Mouse (Mus musculus): Measurements from ENCODE around the gene Adgrv1.

The Adgrv1 gene

DNA sequence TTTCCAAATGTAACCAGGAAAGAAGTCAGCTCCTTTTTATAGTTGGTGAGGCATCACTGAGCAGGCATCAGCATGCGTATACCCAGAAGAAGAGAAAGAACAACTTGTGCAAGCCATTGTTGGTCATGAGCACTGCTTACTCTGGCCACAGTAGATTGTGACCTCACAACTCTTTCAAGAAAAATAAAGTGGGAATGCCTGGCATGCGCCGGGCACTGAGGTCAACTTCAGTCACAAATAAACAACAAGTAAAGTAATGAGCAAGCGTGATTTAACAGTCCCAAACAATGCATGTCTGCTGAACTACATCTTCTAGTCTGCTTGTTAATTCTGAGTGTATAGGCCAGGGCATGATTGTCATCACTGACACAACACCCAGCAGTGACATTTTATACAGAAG lies 499.6 kb downstream of the Adgrv1 start:
- DNase-seq: peak; percentile 68

DNA sequence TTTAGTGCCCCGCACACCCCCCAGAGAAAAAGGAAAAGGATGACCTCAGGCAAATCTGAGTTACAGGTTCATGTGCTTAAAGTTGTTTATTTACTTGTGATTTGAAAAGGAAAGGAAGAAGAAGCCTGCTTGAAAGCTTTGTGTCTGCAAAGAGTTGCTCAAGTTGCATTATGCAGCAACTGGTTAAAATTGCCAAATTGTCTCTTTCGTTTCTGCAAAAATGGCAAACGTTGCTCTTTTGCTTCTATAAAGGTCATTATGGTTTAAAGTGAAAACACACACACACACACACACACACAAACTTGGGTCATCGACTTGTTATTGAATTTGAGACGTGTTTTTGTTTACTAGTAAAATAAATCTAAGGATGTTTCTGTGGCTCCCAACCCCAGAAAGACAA lies 500.3 kb downstream of the Adgrv1 start:
- DNase-seq: peak; percentile 50

DNA sequence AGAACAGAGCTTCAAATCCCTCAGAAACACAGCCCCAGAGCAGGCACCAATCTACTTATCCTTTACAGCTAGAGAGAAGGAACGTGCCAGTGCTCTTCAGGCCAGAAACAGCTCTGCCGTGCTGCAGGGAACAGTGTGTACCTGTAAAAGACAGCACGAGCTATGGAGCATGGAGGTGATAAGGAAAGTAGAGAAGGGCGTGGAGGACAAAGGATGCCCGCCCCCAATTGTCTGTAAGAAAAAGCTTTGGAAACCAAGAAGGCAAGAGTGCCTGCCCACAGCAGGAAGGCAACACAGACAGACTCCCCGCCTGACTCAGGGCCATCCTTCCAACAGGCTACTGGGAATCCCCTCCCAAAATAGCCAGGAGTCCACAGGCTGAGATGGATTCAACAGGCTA lies 501.1 kb downstream of the Adgrv1 start:
- peak; percentile 41 for DNase-seq

DNA sequence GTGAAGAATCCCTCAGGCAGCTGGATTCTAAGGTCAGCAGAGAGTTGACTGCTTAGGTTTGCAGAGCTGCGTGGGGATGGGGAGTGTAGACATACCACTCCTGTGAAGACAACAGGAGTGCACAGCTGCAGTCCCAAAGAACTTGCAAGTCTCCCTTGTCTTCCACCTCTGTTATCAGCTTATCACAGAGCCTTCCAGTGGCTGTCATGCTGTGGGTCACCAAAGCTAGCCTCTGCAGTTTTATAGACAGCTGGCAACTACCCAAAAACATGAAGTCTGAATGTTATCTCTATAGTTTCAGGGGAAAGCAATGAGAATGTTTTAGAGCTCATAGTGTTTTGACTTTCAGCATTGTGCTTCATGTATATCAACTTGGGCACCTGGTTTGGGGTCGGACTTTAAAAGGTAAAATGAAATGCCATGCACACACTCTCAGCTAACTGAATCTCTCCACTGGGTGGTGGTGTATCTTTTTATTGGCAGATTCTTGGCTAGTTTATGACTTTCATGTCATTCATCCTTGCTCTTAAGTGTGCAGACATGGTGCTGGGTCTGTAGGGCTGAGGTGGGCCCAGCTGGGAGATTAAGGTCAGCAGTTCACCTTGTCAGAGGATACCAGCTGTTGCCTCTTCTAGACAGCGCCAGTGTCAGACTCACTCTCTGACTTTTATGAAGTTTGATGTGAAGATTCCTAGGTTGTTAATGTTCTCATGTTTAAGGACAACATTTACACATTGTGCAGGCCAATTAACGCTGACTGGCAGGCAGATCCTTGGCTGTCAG lies 502.0 kb downstream of the Adgrv1 start:
- no peak for DNase-seq

DNA sequence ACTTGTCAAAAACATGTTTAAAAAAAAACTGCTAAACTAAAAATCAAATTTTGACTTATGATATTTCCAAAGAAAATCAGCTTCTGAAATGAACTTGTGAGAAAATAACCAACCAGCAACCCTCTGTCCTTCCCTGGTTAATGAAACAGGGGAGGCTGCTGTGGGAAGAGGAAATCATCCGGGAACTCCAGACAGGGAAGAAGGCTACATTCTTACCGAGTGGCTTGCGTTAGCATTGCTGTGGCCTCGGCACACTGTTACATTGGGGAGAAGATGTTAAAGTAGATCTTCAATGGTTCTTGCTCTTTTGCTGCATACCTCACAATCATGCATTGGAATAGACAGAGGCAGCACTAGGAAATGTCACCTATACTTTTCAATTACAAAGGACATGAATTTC lies 507.1 kb downstream of the Adgrv1 start:
- no peak for DNase-seq

DNA sequence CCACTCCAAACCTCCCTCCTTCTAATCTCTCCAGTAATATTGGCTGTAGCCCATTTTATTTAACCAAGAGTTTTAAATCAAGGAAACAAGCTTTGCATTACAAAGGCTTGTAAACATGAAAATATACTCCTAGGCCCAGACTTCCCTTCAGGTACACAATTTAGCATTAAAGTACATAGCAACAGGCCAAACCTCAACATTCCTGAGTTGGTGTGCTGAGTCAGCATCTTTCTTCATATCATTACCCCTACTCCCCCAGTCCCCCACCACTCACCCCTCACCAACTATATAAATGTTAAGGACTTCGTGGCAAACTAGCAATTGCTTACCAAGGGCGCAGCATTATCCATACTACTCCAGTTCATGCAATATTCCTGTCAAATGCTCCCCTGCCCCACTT lies 510.7 kb downstream of the Adgrv1 start:
- DNase-seq: no peak

DNA sequence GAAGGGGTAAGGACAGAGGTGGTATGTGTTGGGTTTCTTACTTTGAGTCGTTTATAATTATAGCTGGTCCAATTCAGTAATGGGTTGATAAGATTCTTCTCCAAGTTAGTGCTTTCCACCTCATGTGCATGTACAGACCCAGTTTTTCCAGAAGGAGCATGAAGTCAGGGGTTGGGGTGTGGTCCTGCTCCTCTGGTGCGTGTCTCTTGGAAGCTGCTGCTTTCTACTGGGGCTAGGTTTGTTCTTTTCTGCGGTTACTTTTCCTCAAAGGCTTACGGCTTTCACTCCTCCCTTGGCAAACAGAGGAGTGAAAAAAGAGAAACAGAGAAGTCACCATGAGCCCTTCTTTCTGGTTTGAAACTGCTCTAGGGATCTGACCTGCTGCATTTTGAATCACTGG lies 522.5 kb downstream of the Adgrv1 start:
- DNase-seq: no peak

DNA sequence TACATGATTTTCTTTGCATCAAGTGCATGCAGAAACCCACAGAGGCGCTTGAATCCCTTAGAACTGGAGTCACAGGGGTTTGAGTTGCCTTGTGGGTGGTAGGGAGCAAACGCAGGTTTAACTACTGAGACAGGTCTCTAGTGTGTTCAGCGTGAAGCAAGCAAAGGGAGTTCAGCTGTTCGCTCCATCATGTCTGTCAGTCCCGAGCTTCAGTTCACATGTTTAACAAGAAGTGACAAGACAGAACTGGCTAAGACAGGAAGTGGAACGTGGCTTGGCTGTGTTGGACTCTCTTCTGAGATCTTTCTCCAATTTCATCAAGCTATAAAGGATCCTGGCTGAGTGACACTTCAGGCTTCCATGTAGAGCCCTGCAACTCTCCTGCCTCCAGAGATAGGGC lies 523.3 kb downstream of the Adgrv1 start:
- no peak for DNase-seq

DNA sequence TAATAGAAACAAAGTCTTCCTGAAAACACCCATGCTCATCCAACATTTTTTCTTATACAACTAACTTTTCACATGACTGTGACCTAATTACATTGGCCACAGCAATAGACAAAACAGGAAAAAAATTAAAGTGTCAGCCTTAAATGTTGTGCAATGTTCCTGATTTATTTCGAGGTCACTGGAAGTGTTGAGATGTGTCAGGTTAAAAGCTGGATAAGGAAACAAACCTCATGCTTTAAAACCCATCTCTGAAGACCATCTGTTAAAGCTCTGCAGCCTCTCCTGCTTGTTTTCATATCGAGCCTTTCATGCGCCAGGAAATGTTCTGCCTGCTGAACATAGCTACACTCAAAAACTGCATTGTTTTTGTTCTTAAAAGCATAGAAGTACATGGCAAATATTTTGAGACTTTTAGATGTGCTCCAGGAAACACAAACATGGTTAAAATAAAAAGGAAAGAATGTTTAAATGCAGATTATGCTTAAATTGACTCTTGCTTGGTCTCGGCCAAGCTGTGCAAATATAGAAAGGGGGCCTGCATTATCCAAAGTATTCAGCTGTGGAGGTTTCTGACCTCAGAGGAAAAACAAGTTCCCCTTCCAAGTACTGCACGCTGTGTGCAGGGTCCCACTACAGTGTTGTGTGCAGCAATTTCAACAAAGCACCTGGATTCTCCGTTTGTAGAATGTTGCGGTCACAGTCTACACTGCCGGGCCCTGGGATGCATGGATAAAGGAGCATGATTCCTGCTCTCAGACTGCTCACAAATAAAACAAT lies 524.2 kb downstream of the Adgrv1 start:
- peak; percentile 58 for DNase-seq

DNA sequence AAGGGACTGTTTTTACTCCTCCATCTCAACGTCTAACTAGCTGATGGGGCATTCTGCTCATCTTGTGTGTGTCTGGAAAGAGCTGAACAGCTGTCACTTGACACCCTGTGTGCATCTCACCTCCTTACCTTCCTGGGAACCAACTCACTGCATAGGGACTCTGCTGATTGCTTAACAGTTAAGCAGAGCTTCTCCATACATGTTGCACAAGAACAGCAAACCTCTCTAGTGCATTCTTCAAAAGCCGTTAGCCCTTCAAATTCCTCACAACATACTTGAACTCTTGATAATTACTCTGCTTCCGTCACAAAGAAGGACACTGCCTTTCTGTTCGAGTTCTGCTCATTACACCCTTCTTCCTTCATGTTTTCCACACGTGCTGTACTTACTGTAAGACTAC lies 525.5 kb downstream of the Adgrv1 start:
- peak; percentile 76 for DNase-seq

DNA sequence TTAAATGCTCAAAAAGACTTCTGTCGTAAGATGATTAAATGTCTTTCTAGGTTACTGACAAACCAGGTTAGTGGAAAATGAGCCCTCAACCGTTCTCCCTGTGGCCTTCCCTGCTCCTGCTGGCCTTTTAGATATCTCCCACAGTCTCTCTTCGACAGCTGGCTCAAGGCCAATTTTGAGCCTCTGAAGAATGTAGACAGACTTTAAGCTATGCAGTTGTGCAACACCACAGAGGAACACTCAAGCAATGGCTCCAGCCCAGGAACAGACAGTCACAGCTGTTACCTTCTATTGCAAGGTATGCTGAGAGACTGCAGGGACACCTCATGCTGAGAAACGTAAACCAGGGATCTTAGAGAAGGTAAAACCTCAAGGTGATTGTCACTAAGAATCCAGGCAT lies 529.2 kb downstream of the Adgrv1 start:
- peak; percentile 94 for DNase-seq

DNA sequence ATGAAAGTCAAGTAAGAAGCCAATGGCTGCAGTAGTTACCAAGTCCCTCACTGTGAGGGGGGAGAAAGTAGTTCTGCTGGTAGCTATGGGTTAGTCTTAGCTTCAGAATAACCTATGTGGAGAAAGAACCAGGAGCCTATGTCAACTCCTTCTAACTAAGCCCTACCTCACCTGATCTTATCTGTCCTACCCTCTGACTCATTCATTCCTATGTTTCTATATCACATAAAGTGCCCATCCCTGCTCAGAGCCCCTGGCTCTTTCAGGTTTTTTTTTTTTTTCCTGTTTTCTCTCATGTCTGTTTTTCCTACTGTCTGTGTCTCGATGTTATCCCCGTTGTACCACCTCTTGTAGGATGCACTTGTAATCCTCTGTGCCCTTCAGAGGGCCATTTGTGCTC lies 536.5 kb downstream of the Adgrv1 start:
- no peak for DNase-seq

DNA sequence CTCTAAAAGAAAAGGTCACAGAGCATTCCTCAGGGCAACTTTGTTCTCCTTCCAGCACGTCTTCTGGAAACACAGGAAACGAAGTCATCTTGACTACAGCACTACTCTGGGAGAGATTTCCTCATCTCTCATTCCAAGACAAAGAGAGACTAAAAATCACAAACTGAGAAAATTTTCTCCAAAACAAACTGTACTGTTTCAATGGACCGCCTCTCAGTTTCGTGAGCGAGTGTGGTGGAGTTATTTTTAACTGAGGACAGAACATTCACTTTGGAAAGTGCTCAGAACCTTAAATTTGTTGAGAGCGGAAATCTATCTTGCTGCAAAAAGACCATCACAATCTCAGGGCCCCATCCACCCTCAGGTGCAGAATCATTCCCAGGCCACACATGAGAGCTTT lies 538.4 kb downstream of the Adgrv1 start:
- DNase-seq: peak; percentile 55

DNA sequence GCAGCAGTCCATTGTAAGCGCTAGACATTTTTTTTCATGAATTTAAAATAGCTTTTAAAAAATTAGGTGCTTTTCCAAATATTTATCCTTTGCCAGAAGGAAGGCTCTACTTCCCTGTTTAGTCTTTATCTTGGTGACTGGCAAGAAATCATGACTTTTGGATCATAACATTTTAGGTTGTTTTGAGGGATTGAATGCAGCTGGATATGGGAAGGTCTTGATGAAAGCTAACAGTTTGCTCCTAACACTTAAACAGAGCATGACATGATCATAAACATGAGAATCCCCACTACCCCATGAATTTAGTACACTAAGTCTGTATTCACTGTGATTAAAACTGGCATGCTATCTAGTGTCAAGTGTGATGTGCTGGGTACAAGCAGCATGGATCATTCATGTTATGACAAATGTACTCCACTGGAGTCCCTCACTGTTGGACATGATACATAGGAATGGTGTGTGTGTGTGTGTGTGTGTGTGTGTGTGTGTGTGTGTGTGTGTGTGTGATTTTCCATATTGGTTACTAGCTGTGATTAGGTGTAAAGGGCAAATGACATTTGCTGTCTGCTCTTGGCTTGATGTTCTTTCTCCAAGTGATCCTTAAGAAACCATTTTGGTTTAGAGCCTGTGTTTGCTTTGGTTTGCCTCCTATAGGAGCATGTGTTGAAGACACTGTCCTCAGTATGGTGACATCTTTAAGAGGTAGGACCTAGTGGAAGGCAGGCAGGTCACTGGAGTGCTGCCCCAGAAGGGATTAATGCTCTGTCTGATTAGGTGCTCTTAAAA lies 542.7 kb downstream of the Adgrv1 start:
- no peak for DNase-seq

DNA sequence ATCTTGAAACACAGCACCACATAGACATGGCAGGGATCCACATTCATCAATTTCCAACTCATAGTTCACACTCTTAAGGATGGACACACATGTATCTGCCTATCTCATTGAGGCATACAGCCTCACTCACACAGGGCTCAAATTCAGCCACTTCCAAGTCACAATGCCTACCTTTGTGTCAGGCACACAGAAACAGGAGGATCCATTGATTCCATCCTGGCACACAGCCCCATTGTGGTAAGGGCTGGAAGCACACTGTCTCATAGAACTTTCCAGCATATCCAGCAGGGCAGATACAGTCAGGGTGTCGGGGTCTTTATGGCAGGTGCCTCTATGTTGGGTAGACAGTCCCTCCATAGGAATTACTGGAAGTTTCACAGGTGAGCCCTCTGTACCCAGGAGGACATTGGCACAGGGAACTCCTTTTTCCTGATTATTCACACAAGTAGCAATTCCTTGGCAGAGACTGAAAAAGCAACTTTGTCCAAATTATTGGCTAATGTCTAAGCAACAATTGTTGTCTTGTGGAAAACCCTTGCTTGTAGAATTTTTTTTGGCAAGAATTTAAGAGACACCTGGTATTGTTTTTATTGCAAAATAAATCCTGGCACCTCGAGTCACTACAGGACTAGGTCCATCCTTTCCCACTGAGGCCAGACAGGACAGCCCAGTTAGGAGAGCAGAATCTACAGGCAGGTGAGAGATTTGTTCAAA lies 545.8 kb downstream of the Adgrv1 start:
- no peak for DNase-seq

DNA sequence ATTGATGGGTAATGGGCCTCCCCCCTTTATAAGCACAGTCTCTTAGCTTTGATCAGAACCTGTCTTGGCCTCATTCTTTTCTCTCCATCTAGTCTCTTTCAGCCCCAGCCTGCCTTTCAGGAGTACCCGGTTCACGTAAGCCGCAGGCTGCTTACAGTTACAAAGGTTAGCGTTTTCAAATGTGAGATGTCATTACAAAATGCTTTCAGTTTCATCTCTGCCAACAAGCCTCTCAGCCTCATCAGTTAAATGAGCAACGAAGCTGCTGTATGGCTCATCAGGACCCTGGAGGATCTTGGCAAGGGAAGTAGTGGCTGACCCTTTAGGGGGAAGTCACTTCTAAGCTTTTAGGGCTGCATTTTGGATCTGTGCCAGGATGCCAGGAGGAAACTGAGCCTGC lies 560.7 kb downstream of the Adgrv1 start:
- DNase-seq: no peak

DNA sequence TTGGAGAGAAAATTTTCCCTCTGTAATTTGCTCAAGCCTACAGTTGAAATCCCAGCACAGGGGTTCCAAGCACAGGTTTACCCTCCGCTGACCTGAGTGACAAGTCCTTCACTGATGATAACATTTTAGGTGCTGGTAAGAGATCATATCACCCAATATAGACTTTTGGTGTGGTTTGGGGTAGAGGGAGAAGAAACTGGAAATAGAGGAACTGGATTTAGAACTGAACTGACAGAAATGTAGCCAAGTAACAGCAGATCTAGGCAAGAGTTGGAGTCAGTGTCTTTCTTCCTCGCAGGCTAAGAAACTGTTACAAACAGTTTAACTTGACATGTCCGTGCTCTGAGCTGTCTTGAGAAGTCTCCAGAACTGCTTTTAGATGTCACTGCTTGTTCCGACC lies 581.5 kb downstream of the Adgrv1 start:
- no peak for DNase-seq

DNA sequence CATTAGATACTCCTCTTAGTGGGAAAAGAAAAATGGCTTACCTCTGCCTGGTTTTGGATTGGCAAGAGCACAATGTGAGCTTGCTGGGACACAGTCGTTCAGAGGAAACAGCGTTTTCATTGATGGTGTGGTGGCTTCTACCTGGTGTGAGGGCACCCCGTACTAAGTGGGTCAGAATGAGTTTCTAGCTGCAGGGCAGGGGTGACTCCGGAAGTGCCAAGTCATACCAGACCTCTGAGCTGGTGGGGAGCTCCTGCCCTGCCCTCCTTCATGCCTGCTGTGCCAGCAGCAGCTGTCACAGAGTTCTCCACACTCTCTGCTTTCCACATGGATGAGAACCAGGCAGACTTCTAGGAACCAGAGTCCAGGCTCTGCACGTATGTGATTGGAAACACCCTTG lies 582.0 kb downstream of the Adgrv1 start:
- no peak for DNase-seq

DNA sequence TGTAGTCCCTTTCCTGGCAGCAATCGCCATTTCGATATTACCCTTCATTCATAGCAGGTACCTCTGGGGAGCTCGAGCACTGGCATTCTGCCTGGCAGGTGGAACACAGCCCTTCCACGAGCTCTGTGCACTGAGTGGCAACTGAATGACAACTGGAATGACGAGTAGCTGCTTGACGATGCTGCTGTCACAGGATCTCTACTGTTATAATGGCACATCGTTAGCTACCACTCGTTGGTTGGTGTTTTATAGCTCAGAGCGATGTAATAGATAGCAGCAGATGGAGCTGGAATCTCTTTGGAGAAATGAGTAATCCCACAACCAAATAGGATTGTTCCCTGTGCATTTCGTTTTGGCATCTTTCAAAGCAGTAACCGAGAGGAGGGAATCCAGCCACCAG lies 587.6 kb downstream of the Adgrv1 start:
- no peak for DNase-seq

Measured in lung, postnatal 36 days (tissue).